Mouse (Mus musculus) stomach, postnatal 0 days (tissue): ENCODE measurements at regions not wholly inside any gene's neighbourhood (a gene's known extent, or its start where the extent isn't known, plus 50 kb on each side); places are given as distances from the start of the nearest gene placed in this dataset.

Source experiments
- CTCF ChIP-seq: IDR thresholded peaks from 2 replicates; pipeline ENCODE4 v1.5.1; 2016; ENCODE audit warnings: antibody characterized with exemption, low read depth, mild to moderate bottlenecking, moderate library complexity
- EP300 ChIP-seq: optimal IDR thresholded peaks from 2 replicates; pipeline ENCODE3; 2016; ENCODE audit warnings: antibody characterized with exemption

DNA sequence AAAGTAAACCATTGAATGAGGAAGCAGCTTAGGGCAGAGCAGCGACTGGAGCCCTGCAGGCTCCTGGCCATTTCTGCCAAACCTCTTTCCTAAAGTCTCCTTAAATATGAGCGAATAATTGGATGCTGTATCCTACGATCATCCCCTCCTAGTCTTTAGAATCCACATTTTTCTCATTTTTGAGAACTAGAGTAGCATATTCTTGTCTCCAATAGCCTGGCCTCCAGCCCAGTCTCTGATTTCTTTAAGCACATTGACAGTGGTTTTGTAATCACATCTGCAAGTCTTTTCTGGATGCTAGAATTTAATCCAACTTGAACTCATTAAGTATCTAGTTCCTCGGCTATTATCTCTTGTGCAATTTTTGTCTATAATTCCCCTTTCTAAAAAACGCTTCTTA lies 225.2 kb upstream of the Adamts9 start:
- TF ChIP-seq CTCF, result no peak
- no peak for TF ChIP-seq EP300
